Mouse (Mus musculus) cerebral cortex, adult 2 months (tissue): ENCODE data around the gene Hsd17b2.

ENCODE experiments used
- WGBS: fragments of 180-500 bp; shearing (Covaris S2); methylation state at CpG from one replicate; pipeline ENCODE4 v1.1.7; 2018; 5-methylcytosine and 5-hydroxymethylcytosine counted together

Hsd17b2 gene

GRCm38 (mm10) chr8:117772126-117772525, 70.4 kb downstream of the Hsd17b2 start:
- 79% methylated on average over 2 of the region's 2 CpGs for WGBS

DNA sequence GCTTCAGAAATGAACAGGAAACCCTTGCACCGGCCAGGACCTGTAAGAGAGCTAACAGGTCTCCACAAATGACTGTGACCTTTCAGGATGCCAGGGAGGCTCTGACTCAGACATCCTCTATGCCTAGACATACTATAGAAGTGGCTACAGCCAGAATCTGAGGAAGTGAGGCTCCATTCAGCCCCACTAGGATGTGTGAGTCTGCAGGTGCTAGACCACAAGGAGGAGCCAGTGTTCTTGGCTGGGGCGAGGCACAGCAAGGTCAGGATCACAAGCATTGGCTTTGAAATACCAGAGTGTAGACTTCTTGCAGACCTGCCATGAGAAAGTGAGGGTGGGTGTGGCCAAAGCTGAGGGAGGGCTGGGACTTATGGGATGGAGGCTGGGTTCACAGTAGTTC, 70.9 kb downstream of the Hsd17b2 start:
- 73% methylated on average over 2 of the region's 2 CpGs for WGBS

GRCm38 (mm10) chr8:117775626-117776025, 73.9 kb downstream of the Hsd17b2 start:
- WGBS = 41% methylated on average over 10 of the region's 10 CpGs

- WGBS = 88% methylated on average over 10 of the region's 10 CpGs
These were observed 74.4 kb downstream of the Hsd17b2 start for GRCm38 (mm10) chr8:117776075-117776474.

DNA sequence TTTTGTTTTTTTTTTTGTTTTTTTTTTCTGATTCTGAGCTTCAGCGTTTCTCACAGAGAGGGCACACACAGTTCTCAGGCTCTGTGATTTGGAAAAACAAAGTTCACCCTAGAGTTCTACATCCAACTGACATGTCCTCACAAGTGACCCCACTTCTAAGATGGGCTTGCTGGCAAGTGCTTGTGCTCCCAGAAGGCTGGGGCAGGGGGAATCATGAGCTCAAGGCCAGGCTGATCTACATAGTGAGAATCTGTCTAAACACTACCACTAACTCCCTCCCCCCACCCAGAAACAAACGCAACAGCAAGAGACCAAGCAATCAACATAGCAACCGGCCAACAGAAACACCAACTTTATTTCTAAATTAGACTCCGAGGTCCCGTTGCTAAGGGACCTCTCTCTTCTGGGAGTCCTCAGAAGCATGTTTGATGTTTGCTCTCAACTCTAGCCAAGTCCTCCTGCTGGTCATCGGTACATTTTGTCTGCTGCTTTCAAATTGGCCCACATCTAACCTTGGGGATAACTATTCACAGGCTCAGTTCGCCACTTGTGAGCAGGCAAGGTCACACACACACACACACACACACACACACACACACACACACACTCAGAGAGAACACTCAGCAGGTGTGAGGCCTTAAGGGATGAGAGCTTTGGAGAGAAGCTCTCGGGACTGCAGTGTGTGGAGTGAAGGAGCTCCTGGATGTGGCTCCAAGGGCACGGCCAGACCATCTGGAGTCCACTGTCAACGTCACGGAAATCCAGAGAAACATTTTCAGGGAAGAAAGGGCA, 77.0 kb downstream of the Hsd17b2 start:
- 54% methylated on average over 11 of the region's 11 CpGs for WGBS

- 51% methylated on average over 6 of the region's 6 CpGs for WGBS
These were observed 77.6 kb downstream of the Hsd17b2 start for GRCm38 (mm10) chr8:117779344-117779743.

DNA sequence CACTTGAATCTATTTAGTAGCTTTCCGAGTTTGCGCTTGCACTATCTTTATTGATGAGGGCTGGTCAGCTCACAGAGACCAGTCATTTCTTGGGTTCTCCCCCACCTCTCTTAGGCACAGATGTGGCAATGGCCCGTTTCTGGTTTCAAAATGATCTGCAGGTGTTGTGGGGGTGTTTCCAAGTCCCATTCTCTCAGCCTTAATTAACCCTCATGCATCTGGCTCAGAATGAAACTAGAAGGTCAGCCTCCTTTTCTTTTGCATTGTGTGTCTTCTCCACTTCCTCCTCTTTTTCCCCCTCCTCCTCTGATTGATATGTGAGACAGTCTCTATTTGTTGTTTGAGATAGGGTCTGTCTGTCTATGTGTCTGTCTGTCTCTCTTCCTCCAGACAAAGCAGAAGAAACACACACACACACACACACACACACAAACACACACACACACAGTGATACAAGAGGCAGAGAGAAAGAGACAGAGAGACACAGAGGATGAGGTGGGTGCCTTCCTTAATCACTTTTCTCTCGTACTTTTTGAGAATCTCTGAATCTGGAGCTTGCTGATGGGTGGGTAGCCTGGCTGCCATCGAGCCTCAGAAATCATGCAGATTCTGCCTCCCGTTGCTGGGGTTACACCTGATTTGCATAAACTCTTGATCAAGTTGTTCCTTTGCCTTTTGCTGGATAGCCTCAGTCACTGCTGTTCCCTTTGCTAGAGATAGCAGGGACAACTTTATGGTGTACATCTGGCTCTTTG, 79.8 kb downstream of the Hsd17b2 start:
- WGBS = 49% methylated on average over 6 of the region's 6 CpGs

DNA sequence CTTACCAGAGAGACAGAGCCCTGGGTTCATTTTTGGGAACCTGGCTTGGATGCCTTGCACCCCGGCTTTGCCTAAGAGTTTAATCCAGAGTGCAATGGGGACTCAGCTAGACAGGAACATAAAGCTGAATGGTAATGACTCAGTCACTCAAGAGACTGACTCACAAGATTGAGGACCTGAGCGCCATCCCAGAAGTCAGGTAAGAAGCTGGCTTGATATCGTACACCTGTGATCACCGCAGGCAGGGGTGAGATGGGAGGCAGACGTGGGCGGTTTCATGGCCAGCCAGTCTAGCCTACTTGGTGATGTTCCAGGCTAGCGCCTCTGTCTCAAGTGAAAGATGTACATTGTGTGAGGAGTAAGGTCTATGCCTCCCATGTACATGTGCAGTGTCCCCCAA, 81.3 kb downstream of the Hsd17b2 start:
- WGBS = 94% methylated on average over 7 of the region's 7 CpGs

DNA sequence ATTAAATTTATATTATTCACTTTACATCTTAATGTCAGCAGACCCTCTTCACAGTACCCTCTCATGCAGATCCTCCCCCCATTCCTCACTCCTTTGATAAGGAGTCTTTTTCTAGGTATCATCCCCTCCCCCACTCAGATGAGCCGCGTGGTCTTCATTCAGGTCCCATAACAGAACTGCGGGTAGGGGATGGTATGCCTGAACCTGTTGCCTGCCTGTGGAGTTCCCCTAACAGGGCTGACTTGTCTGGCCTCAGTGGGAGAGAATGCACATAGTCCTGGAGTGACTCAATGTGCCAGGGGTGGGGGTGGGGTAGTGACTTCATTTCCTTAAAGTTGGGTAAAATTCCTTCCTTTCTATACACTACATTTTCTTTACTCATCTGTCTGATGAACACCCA, 84.7 kb downstream of the Hsd17b2 start:
- 94% methylated on average over 3 of the region's 3 CpGs for WGBS

GRCm38 (mm10) chr8:117792616-117793144, 91.0 kb downstream of the Hsd17b2 start:
- 86% methylated on average over 19 of the region's 19 CpGs for WGBS

- 71% methylated on average over 10 of the region's 10 CpGs for WGBS
These were observed 92.9 kb downstream of the Hsd17b2 start for GRCm38 (mm10) chr8:117794581-117794980.

GRCm38 (mm10) chr8:117796464-117796863, 94.8 kb downstream of the Hsd17b2 start:
- 95% methylated on average over 15 of the region's 15 CpGs for WGBS

- 94% methylated on average over 2 of the region's 2 CpGs for WGBS
These were observed 96.4 kb downstream of the Hsd17b2 start for GRCm38 (mm10) chr8:117798066-117798465.

GRCm38 (mm10) chr8:117801443-117802298, 100.0 kb downstream of the Hsd17b2 start, which contains the start of gene Mphosph6:
Gene Mphosph6 (minus strand): TSS chr8:117801943.
- WGBS = under 1% methylated on average over 65 of the region's 65 CpGs

- WGBS = 2% methylated on average over 11 of the region's 11 CpGs
These were observed 100.6 kb downstream of the Hsd17b2 start for GRCm38 (mm10) chr8:117802299-117802689.

GRCm38 (mm10) chr8:117805419-117805818, 103.7 kb downstream of the Hsd17b2 start:
- WGBS = 92% methylated on average over 5 of the region's 5 CpGs
